Mouse (Mus musculus): ENCODE measurements around the gene Pik3ap1. TPM values are rescaled to one million over a fixed set of nuclear protein-coding genes. Genes with fewer than 3 reads are reported as not detected.
"Not testable (repeated sequence)": the region's sequence is repeated elsewhere in the genome, so short reads cannot be mapped to it uniquely, and the experiment has no call there.

Gene Pik3ap1
- polyA plus RNA-seq (2015; fragmentation: Nextera tagmentation; extraction: Ambion mirVana) = 8.3 and 8.6 TPM in 2 replicates

DNA sequence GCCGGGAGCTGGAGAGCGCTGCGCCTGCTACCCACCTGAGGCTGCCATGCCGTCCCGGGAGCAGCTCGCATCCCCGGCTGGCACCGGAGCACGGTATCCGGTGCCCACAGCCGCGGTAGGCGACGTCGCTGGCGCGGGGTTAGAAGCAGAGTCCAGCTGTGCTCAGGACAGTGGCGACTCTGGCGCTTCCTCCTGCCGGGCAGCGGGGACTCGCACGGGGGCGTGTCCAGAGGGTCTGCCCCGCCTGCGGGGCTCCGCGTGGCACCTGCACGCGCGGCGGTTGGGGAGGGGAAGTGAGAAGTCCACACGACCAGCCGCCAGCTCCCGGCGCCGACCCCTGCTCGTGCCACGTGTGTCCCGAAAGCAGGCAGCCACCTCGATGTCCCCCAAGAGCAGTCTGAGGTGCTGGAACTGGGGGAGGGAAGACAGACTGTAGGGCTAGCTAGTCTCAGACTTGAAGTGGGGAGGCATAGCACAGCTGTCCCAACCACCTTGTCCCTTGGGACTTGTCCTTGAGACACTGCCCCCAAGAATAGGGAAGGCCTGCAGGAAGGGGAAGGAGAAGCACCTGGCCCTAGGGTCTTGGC, at the start of gene Pik3ap1:
TSS of gene Pik3ap1 (minus strand) at position 181 of the 587 bp plus-strand sequence.
- WGBS = under 1% methylated on average over 41 of the region's 41 CpGs
- ATAC-seq (ENCODE audit: insufficient read depth, low FRiP score) = peak; percentile 56; the same call in 1 of the 2 replicates
- Histone ChIP-seq H3K4me1 (ENCODE audit: control insufficient read depth, insufficient read depth, low read length) (peaks cover 7% of the 10 kb centered on the region; the same call in 1 of the 2 replicates), H3K9me3 (replicated peaks; ENCODE audit: control insufficient read depth, low read length) (no peaks in the 10 kb centered on the region), H3K9ac (ENCODE audit: low read length) (peak within 1 kb of the TSS; percentile 64), H3K36me3 (ENCODE audit: control insufficient read depth, insufficient read depth, low read length) (no peaks in the 10 kb centered on the region), H3K27ac (ENCODE audit: low read length) (no peak within 1 kb of the TSS), H3K27me3 (ENCODE audit: control insufficient read depth, insufficient read depth, low read length) (no peaks in the 10 kb centered on the region), H3K4me3 (replicated peaks; ENCODE audit: low read length) (peak within 1 kb of the TSS; percentile 50), H3K4me2 (ENCODE audit: low read depth, low read length) (peak within 1 kb of the TSS; percentile 89)

DNA sequence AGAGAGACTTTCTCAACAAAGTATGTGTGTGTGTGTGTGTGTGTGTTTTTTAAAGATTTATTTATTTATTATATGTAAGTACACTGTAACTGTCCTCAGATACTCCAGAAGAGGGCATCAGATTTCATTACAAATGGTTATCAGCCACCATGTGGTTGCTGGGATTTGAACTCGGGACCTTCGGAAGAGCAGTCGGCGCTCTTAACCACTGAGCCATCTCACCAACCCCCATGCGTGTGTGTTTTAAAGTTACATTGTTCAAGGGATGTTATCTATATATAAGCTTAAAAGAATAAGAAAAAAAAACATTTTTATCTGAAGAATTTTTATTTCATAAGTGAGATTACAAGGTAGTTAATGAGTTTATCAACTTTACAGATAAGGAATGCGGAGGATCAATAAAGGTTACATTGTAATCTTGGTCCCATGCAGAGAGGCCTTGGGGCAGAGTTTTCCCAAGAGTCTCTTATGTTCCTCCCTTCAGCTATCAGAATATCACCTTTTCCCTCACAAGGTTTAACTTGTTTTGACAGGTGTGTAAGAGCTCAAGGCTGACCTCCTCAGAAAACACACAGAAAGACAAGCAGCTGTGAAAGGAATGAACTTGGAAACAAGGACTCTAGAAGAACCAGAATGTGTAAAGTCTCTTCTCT, 46.7 kb upstream of the Pik3ap1 start:
- no CpG with 5 or more reads among the region's 6 CpGs for WGBS
- H3K9me3 ChIP-seq (replicated peaks; ENCODE audit: control insufficient read depth, low read length); H3K27me3 ChIP-seq (ENCODE audit: control insufficient read depth, insufficient read depth, low read length); H3K9ac ChIP-seq (ENCODE audit: low read length); ATAC-seq (ENCODE audit: insufficient read depth, low FRiP score); H3K36me3 ChIP-seq (ENCODE audit: control insufficient read depth, insufficient read depth, low read length); H3K4me3 ChIP-seq (replicated peaks; ENCODE audit: low read length); H3K4me1 ChIP-seq (ENCODE audit: control insufficient read depth, insufficient read depth, low read length); H3K27ac ChIP-seq (ENCODE audit: low read length); H3K4me2 ChIP-seq (ENCODE audit: low read depth, low read length): not testable (repeated sequence)

DNA sequence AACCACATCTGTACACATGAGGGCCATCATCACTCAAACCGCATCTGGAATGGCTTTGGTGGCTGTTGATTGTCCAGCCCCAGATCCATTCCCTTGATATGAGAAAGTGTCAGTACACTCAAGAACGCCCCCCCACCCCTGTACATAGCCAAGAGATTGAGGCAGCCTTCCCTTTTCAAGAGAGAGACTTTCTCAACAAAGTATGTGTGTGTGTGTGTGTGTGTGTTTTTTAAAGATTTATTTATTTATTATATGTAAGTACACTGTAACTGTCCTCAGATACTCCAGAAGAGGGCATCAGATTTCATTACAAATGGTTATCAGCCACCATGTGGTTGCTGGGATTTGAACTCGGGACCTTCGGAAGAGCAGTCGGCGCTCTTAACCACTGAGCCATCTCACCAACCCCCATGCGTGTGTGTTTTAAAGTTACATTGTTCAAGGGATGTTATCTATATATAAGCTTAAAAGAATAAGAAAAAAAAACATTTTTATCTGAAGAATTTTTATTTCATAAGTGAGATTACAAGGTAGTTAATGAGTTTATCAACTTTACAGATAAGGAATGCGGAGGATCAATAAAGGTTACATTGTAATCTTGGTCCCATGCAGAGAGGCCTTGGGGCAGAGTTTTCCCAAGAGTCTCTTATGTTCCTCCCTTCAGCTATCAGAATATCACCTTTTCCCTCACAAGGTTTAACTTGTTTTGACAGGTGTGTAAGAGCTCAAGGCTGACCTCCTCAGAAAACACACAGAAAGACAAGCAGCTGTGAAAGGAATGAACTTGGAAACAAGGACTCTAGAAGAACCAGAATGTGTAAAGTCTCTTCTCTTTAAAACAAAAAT, 41.2 kb upstream of the Pik3ap1 start:
- not testable (repeated sequence) for H3K36me3 ChIP-seq (ENCODE audit: control insufficient read depth, insufficient read depth, low read length); H3K9me3 ChIP-seq (replicated peaks; ENCODE audit: control insufficient read depth, low read length); H3K4me3 ChIP-seq (replicated peaks; ENCODE audit: low read length); H3K27ac ChIP-seq (ENCODE audit: low read length); H3K9ac ChIP-seq (ENCODE audit: low read length); H3K27me3 ChIP-seq (ENCODE audit: control insufficient read depth, insufficient read depth, low read length); H3K4me1 ChIP-seq (ENCODE audit: control insufficient read depth, insufficient read depth, low read length); H3K4me2 ChIP-seq (ENCODE audit: low read depth, low read length)
- no CpG with 5 or more reads among the region's 8 CpGs for WGBS
- peak; percentile 64; the same call in 1 of the 2 replicates for ATAC-seq (ENCODE audit: insufficient read depth, low FRiP score)

DNA sequence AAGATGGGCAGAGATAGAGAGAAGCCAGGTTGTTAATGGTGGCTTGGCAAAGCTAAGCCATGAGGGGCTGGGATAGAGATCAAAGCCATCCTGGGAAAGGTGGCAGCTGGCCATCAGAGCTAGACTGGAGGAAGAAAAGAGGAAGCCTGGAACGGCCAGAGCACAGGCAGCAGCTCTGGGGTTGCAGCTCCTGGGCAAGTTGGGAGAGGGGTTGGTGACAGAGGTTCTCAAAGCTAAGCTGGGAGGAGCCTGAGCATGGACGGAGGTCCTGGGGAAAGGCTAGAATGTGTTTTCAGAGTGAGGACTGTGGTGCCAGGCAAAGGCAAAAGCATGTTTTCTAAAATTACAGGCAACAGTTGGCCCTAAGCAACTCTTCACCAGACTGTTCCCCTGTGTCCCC, 36.4 kb upstream of the Pik3ap1 start:
- H3K27ac ChIP-seq (ENCODE audit: low read length) = no peak overlapping the region
- no peak overlapping the region for H3K4me3 ChIP-seq (replicated peaks; ENCODE audit: low read length)
- no peak overlapping the region for H3K4me2 ChIP-seq (ENCODE audit: low read depth, low read length)
- H3K4me1 ChIP-seq (ENCODE audit: control insufficient read depth, insufficient read depth, low read length) = no peaks in the 10 kb centered on the region
- H3K9ac ChIP-seq (ENCODE audit: low read length) = no peak overlapping the region
- 38% methylated on average over 2 of the region's 2 CpGs for WGBS
- H3K27me3 ChIP-seq (ENCODE audit: control insufficient read depth, insufficient read depth, low read length) = no peaks in the 10 kb centered on the region
- H3K9me3 ChIP-seq (replicated peaks; ENCODE audit: control insufficient read depth, low read length) = no peaks in the 10 kb centered on the region
- no peak for ATAC-seq (ENCODE audit: insufficient read depth, low FRiP score)
- H3K36me3 ChIP-seq (ENCODE audit: control insufficient read depth, insufficient read depth, low read length) = no peaks in the 10 kb centered on the region

DNA sequence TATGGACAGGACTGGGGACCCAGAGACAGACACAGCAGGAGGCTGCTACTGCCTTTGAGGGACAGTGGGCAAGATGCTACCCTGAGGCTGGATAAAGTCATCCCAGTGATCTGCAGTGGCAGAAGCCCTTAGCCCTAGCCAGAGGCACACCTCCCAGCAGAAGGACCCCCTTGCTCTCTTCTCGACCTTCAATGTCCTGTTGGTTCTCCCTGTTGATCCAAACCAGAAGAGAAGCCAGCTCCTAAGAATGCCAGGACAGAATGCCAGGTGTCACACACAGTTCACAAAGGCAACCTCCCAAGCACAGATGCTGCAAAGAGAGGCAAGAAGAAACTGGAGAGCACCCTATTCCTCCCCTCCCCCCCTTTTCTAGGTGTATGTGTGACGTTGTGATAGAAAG, 33.9 kb upstream of the Pik3ap1 start:
- WGBS = 68% methylated on average over 2 of the region's 2 CpGs
- Histone ChIP-seq H3K9ac (ENCODE audit: low read length) (no peak overlapping the region), H3K4me2 (ENCODE audit: low read depth, low read length) (no peak overlapping the region), H3K9me3 (replicated peaks; ENCODE audit: control insufficient read depth, low read length) (no peaks in the 10 kb centered on the region), H3K4me1 (ENCODE audit: control insufficient read depth, insufficient read depth, low read length) (no peaks in the 10 kb centered on the region), H3K27ac (ENCODE audit: low read length) (no peak overlapping the region), H3K4me3 (replicated peaks; ENCODE audit: low read length) (no peak overlapping the region), H3K27me3 (ENCODE audit: control insufficient read depth, insufficient read depth, low read length) (no peaks in the 10 kb centered on the region), H3K36me3 (ENCODE audit: control insufficient read depth, insufficient read depth, low read length) (no peaks in the 10 kb centered on the region)
- no peak for ATAC-seq (ENCODE audit: insufficient read depth, low FRiP score)

DNA sequence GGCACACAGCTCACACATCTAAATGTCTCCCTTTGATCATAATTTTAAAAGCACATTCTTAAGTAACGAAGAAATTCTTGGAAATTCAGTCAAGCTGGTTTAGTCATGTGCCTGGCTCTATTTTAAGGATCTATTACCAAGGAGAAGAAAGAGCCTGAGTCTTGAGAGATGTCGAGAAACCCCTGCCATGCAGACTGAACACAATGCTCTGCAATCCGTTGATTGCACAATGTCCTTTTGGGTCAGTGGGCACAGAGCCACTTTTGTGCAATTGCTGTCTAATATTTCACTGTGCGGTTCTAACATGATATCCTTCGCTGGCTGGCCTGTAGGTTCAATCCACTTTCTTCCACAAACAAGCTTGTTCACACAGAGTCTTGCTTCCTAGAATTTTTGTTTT, 33.1 kb upstream of the Pik3ap1 start:
- H3K4me2 ChIP-seq (ENCODE audit: low read depth, low read length) = no peak overlapping the region
- no peak overlapping the region for H3K4me3 ChIP-seq (replicated peaks; ENCODE audit: low read length)
- no peaks in the 10 kb centered on the region for H3K27me3 ChIP-seq (ENCODE audit: control insufficient read depth, insufficient read depth, low read length)
- H3K9ac ChIP-seq (ENCODE audit: low read length) = no peak overlapping the region
- H3K36me3 ChIP-seq (ENCODE audit: control insufficient read depth, insufficient read depth, low read length) = no peaks in the 10 kb centered on the region
- H3K4me1 ChIP-seq (ENCODE audit: control insufficient read depth, insufficient read depth, low read length) = no peaks in the 10 kb centered on the region
- no peak overlapping the region for H3K27ac ChIP-seq (ENCODE audit: low read length)
- ATAC-seq (ENCODE audit: insufficient read depth, low FRiP score) = no peak
- no peaks in the 10 kb centered on the region for H3K9me3 ChIP-seq (replicated peaks; ENCODE audit: control insufficient read depth, low read length)
- 62% methylated on average over 5 of the region's 5 CpGs for WGBS

DNA sequence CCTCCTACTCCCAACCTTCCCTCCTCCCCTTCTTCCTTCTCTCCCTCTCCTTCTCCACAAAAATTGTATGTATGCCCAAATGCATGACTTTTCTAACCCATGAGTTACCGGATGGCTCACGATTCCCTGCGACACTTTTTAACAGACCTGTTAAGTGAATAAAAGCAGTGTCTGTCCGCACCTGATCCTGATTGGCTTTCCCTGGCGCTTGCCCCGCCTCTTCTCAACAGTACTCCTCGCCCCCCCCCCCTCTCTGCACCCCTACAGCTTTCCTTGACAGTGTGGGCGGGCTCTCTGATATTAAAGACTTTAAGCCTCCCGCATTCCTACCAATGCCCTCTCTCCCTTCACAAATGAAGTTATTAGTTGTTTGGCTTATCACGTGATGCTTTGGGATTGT, 31.3 kb upstream of the Pik3ap1 start:
- 36% methylated on average over 10 of the region's 10 CpGs for WGBS
- Histone ChIP-seq H3K27me3 (ENCODE audit: control insufficient read depth, insufficient read depth, low read length) (no peaks in the 10 kb centered on the region), H3K27ac (ENCODE audit: low read length) (no peak overlapping the region), H3K4me1 (ENCODE audit: control insufficient read depth, insufficient read depth, low read length) (no peaks in the 10 kb centered on the region), H3K9me3 (replicated peaks; ENCODE audit: control insufficient read depth, low read length) (no peaks in the 10 kb centered on the region), H3K4me3 (replicated peaks; ENCODE audit: low read length) (no peak overlapping the region), H3K9ac (ENCODE audit: low read length) (no peak overlapping the region), H3K36me3 (ENCODE audit: control insufficient read depth, insufficient read depth, low read length) (no peaks in the 10 kb centered on the region), H3K4me2 (ENCODE audit: low read depth, low read length) (no peak overlapping the region)
- ATAC-seq (ENCODE audit: insufficient read depth, low FRiP score) = no peak

DNA sequence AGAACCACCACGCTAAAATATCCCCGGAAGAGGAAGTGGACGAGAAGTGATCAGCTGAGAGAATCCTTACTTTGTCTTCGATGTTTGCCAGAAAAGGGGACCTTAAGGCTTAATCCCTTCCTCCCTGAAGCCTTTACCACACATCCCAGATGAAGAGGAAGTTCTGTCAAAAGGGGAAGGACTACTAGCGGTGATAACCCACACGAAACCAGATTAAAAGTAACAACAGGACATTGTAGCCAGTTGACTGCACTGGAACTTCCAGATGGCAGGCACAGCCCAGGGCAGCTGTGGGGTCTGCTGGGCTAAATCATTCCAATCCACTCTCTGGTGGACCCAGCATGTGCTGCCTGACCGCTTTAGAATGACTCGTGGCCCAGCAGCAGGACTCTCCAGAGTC, 17.7 kb upstream of the Pik3ap1 start:
- no peak for ATAC-seq (ENCODE audit: insufficient read depth, low FRiP score)
- Histone ChIP-seq H3K4me1 (ENCODE audit: control insufficient read depth, insufficient read depth, low read length) (no peaks in the 10 kb centered on the region), H3K4me2 (ENCODE audit: low read depth, low read length) (no peak overlapping the region), H3K27ac (ENCODE audit: low read length) (no peak overlapping the region), H3K36me3 (ENCODE audit: control insufficient read depth, insufficient read depth, low read length) (no peaks in the 10 kb centered on the region), H3K9me3 (replicated peaks; ENCODE audit: control insufficient read depth, low read length) (no peaks in the 10 kb centered on the region), H3K27me3 (ENCODE audit: control insufficient read depth, insufficient read depth, low read length) (no peaks in the 10 kb centered on the region), H3K9ac (ENCODE audit: low read length) (no peak overlapping the region), H3K4me3 (replicated peaks; ENCODE audit: low read length) (no peak overlapping the region)
- 76% methylated on average over 8 of the region's 8 CpGs for WGBS

DNA sequence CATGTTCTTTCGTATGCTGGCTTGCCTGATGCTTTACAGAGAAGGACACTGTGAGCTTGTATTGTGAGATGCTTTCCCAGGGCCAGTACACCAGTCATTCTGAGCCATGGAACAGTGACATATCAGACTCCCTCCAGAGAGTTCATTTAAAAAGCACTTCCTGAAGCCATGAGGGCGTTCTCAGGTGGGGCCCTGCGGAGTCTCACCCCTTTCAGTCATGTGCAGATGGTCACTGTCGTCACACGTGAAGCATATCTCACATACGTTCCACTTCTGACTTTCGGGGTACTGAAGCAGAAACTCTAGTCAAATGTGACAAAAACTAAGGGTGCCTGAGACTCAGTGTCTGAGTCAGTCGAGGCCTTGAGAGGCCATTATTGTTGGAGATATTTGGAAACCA, 6.0 kb upstream of the Pik3ap1 start:
- WGBS = 82% methylated on average over 8 of the region's 8 CpGs
- Histone ChIP-seq H3K9ac (ENCODE audit: low read length) (no peak overlapping the region), H3K4me2 (ENCODE audit: low read depth, low read length) (no peak overlapping the region), H3K36me3 (ENCODE audit: control insufficient read depth, insufficient read depth, low read length) (no peaks in the 10 kb centered on the region), H3K27ac (ENCODE audit: low read length) (no peak overlapping the region), H3K9me3 (replicated peaks; ENCODE audit: control insufficient read depth, low read length) (no peaks in the 10 kb centered on the region), H3K4me1 (ENCODE audit: control insufficient read depth, insufficient read depth, low read length) (0 out of 2 replicates have a peak, but pooled peaks cover 4% of the 10 kb centered on the region), H3K4me3 (replicated peaks; ENCODE audit: low read length) (no peak overlapping the region), H3K27me3 (ENCODE audit: control insufficient read depth, insufficient read depth, low read length) (no peaks in the 10 kb centered on the region)
- no peak for ATAC-seq (ENCODE audit: insufficient read depth, low FRiP score)

Data from stomach, embryonic 16.5 days (tissue).